Mouse (Mus musculus) cerebellum, adult 2 months (tissue): Measurements from ENCODE around the gene Cbl.

Experiments
- CTCF ChIP-seq: fragments of 200-500 bp; IDR thresholded peaks from 2 replicates; pipeline ENCODE4 v1.5.1; 2011; ENCODE audit warnings: low read depth, mild to moderate bottlenecking, control low read depth, low read length, moderate library complexity, borderline replicate concordance; ENCODE audit not compliant: insufficient read depth
- POLR2A ChIP-seq: fragments of 200-500 bp; IDR thresholded peaks from 2 replicates; pipeline ENCODE4 v1.6.1; 2011; ENCODE audit warnings: low read length, control low read depth, borderline replicate concordance; ENCODE audit not compliant: insufficient read depth

GRCm38 (mm10) chr9:44209416-44209815, 24.4 kb downstream of the Cbl start:
- TF ChIP-seq CTCF = no peak
- TF ChIP-seq POLR2A = no peak
